Mouse (Mus musculus): ENCODE data around the gene Thumpd3.
A peak's percentile ranks its signal among the peaks of the same experiment; 100 is the strongest.

The Thumpd3 gene

DNA sequence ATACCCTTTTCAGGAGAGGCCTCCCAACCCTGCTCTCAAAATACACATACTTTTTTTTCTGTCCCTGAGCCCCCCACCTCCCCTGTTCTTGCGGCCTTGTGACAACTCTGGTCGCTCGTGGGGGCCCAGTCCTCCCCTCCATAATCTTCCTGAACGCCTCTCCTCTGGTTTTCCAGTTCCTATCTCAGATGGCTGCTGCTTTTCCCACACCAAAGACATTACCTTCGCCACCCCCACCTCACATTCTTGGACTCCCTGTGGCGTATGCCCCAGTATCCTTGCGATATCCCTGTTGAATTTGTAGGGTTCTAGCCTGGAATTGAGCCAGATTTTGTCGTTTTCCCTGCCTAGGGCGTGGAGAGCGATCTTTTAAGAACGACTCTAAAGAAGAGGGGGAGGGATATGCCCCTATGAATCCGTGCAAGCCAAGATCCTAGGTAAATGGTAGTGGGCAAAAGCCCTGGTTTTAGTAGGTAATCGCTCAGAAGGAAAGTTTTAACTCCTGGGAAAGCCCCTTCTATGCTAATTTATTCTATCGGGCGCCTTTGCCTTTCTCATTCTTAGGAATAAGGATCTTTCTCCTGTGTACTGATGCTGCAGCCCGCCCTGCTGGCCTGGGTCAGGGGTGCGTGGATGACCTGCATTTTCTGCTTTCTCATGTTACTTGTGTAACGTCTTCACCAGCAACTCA is 32.2 kb downstream of the Thumpd3 start:
- peak in 1 of 2 experiments; percentile 26 for DNase-seq (ENCODE audit: low spot score in 2 of 2)

DNA sequence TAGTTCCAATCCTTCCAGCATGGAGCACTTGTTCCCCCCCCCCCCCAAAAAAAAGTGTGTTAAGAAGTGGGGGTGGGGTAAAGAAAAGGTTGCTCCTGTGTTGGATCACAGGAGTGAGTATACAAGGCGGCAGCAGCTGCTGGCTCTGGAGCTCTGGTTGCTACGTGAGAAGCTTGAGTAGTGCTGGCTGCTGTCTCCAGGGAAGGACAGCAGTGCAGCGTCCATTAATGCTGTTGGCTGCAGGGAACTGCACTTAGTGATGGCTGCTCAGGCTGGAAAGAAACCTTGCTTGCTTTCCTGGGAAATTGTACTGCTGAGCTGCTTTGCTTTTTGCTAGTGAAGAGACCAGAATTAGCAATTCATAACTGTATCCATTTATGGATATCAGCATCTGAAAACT is 33.5 kb downstream of the Thumpd3 start:
- no peak for DNase-seq (ENCODE audit: low spot score in 2 of 2)

DNA sequence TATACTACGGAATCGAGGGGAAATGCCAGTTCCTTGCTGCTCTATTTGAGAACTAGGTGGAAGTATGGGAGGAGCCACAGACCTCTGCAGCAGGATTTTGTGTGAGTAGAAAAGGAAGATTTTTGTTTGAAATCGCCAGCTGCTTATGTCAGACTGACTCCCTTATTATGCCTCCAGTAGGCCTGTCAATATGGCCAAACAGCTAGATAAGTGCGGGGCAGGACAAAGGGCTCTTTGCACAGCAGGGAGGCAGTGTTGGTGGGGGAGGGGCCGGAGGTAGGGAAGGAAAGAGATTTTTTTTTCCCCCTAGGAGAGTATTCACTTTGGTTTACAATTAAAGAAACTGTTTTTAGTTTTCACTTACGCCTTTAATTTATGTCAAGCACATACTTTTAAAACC is 36.2 kb downstream of the Thumpd3 start:
- DNase-seq (ENCODE audit: low spot score in 2 of 2): no peak

DNA sequence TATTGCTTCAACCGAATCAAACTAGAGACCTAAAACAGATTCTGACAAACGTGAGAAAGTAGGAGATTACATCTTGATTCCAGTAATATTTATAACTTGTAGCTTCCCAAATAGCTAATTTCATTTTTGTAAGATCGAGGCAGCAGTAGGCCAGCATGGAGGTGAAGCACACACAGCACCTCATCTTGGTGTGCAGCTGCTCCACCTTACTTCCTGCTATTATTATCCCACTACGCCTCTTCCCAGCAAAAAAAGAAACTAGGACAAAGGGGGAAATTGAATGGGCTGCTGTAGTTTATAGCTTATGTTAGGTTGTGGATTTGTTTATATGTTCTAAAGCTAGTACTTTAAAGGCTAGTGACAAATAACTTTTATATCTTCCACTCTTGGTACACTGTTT is 38.6 kb downstream of the Thumpd3 start:
- no peak for DNase-seq (ENCODE audit: low spot score in 2 of 2)

DNA sequence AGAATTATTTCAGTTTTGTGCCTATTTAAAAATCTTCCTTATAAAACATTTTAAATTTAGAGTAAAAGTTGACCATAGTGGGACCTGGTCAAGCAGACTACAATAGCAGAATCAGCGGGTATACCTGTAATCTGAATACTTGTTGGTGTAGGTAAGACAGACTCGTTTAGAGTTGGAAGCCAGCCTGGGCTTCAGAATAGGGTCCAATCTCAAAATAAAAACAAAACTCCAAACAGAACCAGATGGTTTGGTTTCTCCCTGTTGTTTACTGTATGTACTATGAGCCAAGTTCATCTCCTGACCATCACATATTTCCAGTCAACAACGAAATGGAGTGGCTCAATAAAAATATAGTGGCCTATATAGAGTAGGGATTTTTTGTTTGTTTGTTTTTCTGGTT is 47.2 kb downstream of the Thumpd3 start:
- DNase-seq (ENCODE audit: low spot score in 2 of 2): no peak

DNA sequence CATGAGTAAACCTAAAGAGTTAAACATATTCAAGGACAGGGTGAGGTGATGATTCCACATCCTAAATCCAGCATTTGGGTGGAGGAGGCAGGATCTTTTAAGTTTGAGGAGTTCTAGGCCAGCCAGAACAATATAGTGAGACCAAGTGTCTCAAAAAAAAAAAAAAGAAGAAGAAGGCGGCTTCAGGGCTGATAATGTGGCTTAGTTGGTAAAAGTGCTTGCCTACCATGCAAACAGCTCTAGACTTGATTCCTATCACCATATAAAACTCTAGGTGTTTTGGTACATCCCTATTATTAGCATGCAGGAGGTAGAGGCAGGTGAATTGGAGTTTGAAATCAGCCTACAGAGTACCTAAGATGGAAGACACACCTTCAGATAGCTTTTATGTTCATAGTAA is 49.5 kb downstream of the Thumpd3 start:
- no peak for DNase-seq (ENCODE audit: low spot score in 2 of 2)

DNA sequence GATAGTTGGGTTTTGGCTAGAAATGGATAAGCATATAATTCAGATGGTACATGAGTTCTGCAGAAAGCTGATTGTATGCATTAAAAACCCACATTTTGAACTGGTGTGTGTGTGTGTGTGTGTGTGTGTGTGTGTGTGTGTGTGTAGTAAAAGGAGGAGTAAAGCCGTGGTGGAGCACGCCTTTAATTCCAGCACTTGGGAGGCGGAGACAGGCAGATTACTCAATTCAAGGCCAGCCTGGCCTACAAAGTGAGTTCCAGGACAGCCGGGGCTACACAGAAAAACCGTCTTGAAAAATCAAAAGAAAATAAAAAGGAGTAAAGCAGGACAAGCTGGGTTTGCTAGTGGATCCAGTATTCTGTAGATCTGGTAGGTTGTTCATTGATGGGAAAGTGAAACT is 51.6 kb downstream of the Thumpd3 start:
- no peak for DNase-seq (ENCODE audit: low spot score in 2 of 2)

DNA sequence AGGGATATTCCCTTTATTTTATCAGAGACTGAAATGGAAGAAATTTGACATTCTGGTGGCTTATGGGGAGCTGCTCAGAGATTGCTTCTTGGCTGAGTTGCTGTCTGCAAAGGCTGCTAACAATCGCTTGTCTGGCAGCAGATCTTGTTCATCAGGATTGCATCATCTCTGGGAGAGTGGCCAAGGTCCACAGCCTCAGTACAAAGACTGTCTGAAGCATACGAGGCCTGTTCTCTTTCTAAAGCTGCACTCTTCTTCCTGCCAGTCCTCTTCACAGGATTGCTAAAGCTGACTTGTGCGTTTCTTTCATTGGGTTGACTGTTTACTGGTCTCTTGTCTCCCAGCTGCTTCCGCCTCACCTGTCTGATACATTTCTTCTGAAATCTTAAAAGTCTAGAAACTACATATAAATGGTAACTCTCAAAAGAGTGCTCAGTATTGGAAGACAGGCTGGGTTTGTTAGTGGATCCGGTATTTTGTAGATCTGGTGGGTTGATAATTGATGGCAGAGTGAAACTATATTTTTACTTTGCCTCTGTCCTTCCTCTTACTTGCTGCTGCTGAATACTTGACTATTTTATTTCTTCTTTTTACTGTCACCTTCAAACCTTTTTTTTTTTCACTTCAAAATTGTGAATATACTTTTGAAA is 53.7 kb downstream of the Thumpd3 start:
- DNase-seq (ENCODE audit: low spot score in 2 of 2): peak; percentile 34 to 37

DNA sequence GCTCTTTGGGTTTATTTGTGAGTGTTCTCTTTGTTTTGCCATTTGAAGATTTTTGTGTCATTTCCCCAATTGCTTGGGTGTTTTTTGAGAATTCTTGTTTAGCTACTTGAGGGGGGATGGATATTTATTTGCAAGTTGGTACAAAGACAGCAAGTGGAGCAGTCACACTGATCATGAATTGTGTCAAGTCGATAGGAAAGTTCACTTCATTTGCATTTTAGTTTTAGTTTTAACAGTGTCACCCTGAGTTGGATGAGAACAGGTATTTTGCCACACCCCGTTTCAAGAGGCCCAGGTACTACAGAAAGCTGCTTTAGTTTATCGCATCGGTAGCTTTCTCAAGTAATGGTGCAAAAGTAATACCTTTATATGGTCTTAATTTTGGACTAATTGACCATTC is 56.5 kb downstream of the Thumpd3 start:
- DNase-seq (ENCODE audit: low spot score in 2 of 2): no peak

DNA sequence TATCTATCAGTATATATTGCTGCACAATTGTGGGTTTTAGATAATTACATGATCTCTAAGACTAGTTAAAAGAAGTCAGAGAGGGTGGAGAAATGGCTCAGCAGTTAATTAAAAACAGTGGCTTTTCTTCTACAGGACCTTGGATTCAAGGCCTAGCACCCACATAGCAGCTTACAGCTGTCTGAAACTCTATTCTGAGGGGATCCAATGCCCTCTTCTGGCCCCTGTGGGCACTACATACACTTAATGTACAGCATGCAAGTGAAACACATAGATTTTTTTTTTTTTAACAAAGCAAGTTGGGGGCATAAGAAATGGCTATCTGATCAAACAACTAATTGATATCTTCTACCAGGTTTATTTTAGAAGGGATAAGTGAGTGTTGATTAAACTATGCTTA is 57.7 kb downstream of the Thumpd3 start:
- peak; percentile 61 to 73 for DNase-seq (ENCODE audit: low spot score in 2 of 2)

DNA sequence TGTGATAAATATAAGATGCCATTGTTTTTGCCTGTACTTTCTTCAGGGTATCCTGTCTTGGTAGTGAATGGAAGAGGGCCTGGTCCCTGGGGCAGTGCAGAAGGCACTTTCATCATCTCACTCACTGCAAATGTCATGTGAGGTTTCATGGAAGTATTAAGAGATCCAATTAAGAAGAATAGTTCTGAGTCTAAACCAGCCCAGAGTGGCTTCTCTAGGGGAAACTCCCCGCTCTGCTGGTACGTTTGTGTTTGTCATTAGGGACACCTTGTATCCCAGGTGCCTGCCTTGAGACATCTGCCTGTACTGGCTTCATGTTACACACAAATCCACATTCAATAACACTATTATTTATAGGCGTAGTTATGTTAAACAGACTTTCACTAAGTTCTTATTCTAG is 63.4 kb downstream of the Thumpd3 start:
- no peak for DNase-seq (ENCODE audit: low spot score in 2 of 2)

DNA sequence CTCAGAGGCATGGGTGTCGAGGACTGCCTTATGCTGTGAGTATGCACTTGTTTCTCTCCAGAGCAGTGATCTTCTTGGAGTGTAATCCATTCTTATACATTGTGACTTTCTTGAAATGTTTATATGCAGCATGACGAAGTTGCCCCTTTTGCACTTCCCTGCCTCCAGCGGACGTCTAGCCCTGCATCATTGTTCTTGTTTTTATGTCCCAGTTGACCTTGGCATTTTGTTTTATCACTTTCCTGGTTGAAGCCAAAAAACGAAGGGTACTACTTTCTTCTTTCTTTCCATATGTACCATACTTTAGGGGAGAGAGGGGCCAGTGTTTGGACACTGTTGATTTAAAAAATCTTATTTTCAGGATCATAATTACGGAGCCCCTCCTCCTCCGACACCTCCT is 63.9 kb downstream of the Thumpd3 start:
- DNase-seq (ENCODE audit: low spot score in 2 of 2): no peak

Data from spleen, postnatal 36 days (tissue).